Mouse (Mus musculus) midbrain, embryonic 16.5 days (tissue): ENCODE data around the gene Vps16. TPM values are rescaled to one million over a fixed set of nuclear protein-coding genes. Genes with fewer than 3 reads are reported as not detected.

Experiments used
- ATAC-seq: fragments of 200-750 bp; cut with Nextera tagmentation; 2 replicates; pipeline ENCODE4 v1.8.0; 2017; ENCODE audit warnings: moderate TSS enrichment
- H3K27ac ChIP-seq: fragments of 300-500 bp; sonication (generic); 2 replicates; pipeline ENCODE4 v1.5.1; 2014; ENCODE audit warnings: mild to moderate bottlenecking, low read length, mixed read lengths
- H3K27me3 ChIP-seq: fragments of 300-500 bp; sonication (generic); 2 replicates; pipeline ENCODE4 v1.6.1; 2014; ENCODE audit warnings: low read depth, low read length, mixed read lengths; ENCODE audit not compliant: control insufficient read depth, insufficient read depth
- H3K36me3 ChIP-seq: fragments of 300-500 bp; sonication (generic); 2 replicates; pipeline ENCODE4 v1.6.1; 2014; ENCODE audit warnings: mild to moderate bottlenecking, low read length, moderate library complexity, mixed read lengths; ENCODE audit not compliant: control insufficient read depth, insufficient read depth
- H3K4me1 ChIP-seq: fragments of 300-500 bp; sonication (generic); 2 replicates; pipeline ENCODE4 v1.6.1; 2014; ENCODE audit warnings: mild to moderate bottlenecking, low read length, mixed read lengths; ENCODE audit not compliant: control insufficient read depth, insufficient read depth
- H3K4me2 ChIP-seq: fragments of 300-500 bp; sonication (generic); 2 replicates; pipeline ENCODE4 v1.6.1; 2014; ENCODE audit warnings: mild to moderate bottlenecking, low read length, mixed read lengths
- H3K4me3 ChIP-seq: fragments of 300-500 bp; sonication (generic); 2 replicates; pipeline ENCODE4 v1.5.1; 2014; ENCODE audit warnings: low read depth, mild to moderate bottlenecking, low read length, moderate library complexity, mixed read lengths
- H3K9ac ChIP-seq: fragments of 300-500 bp; sonication (generic); 2 replicates; pipeline ENCODE4 v1.6.1; 2014; ENCODE audit warnings: low read depth, low read length, mixed read lengths
- H3K9me3 ChIP-seq: fragments of 300-500 bp; sonication (generic); replicated peaks from 2 replicates; pipeline ENCODE4 v1.6.1; 2014; ENCODE audit warnings: mild to moderate bottlenecking, low read length, mixed read lengths; ENCODE audit not compliant: control insufficient read depth, poor library complexity, severe bottlenecking
- WGBS: fragments of 180-500 bp; shearing (Covaris S2); extraction: QIAGEN DNeasy Blood & Tissue Kit; methylation state at CpG from one replicate; pipeline ENCODE4 v1.1.7; 2014; 5-methylcytosine and 5-hydroxymethylcytosine counted together
- polyA plus RNA-seq: library from polyadenylated mRNA; unstranded; fragments of >200 nt; fragmentation: Nextera tagmentation; extraction: Ambion mirVana; gene quantifications from 2 replicates; pipeline ENCODE4 v1.2.1, GENCODE M21; 2015

Gene Vps16
- polyA plus RNA-seq, 1 experiment from 2014 or later, result 110 TPM

DNA sequence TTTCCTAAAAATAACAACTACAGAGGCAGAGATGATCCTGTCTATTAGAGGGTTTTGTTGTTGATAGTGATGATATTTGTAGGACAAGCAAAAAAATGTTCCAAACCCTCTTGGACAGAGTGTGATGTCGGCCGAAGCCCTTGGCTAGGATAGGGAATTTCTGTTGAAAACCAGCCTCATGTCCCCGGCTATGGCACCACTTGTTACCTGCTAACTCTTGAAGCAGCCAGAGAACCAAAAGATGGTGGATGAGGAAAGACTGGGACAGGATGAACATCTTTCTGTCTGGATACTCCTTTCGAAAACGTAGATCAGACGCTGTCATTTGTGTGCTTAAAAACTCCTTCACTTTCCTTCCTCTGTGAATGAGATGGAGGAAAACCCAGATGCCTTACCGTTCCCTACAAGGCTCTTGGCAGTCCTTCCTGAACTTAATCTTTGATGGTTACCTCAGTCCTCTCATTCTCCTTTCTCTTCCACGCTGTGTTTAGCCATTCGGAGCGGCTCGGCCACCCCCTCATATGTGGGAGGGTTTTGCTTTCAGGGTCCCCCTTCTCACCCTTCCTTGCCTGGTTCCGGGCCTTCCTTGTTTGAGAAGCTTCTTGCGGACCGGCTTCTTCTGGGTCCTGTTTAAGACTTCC, 27.1 kb downstream of the Vps16 start:
- 62% methylated on average over 14 of the region's 14 CpGs for WGBS
- H3K9ac ChIP-seq, result peak overlapping the region; percentile 95
- no peaks in the 10 kb centered on the region for H3K36me3 ChIP-seq
- peaks cover 24% of the 10 kb centered on the region for H3K4me1 ChIP-seq
- ATAC-seq, result no peak
- H3K27ac ChIP-seq, result no peak overlapping the region
- H3K27me3 ChIP-seq, result no peaks in the 10 kb centered on the region
- H3K4me3 ChIP-seq, result peak overlapping the region; percentile 95
- no peaks in the 10 kb centered on the region for H3K9me3 ChIP-seq
- peak overlapping the region; percentile 93 for H3K4me2 ChIP-seq

DNA sequence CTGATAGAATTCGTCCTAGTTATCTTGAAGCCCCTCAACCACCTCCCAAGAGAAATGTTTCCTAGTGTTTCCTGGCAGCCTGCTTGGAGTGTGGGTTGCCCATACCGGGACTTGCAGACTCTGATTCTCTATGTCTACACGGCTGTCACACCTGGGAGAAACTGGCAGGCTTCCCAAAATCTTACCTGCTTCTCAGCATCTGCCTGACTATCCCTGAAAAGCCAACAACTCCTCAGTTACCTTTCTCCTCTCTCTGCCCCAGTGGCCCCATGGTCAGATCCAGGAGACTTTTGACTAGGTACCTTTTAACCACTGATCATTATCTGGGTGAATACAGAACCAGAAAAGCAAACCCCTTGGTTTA, 27.6 kb downstream of the Vps16 start:
- 74% methylated on average over 3 of the region's 3 CpGs for WGBS
- ATAC-seq, result no peak
- H3K4me3 ChIP-seq, result peak overlapping the region; percentile 95
- H3K9me3 ChIP-seq, result no peaks in the 10 kb centered on the region
- peaks cover 24% of the 10 kb centered on the region for H3K4me1 ChIP-seq
- no peak overlapping the region for H3K27ac ChIP-seq
- no peaks in the 10 kb centered on the region for H3K36me3 ChIP-seq
- H3K9ac ChIP-seq, result peak overlapping the region; percentile 95
- peak overlapping the region; percentile 93 for H3K4me2 ChIP-seq
- H3K27me3 ChIP-seq, result no peaks in the 10 kb centered on the region

DNA sequence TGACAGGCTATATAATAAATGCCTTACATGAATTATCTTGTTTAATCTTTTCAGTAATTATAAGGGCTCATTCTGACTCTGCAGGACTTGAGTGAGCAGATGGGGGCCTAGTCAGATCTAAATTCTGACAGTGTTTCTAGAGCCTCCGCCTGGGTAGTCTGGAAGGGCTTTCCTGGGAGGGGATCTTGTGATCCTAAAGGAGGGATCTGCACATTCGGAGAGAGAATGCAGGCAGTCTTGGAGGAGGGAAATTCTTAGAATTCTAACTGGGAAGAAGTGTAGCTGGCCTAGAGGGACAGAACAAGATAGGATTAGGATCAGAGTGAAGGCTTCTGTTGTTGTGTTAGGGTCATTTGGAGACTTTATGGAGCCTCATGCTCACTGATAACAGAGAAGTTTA, 28.1 kb downstream of the Vps16 start:
- Histone ChIP-seq H3K4me2 (peak overlapping the region; percentile 93; the same call in 1 of the 2 replicates), H3K9me3 (no peaks in the 10 kb centered on the region), H3K4me1 (peaks cover 24% of the 10 kb centered on the region), H3K9ac (no peak overlapping the region), H3K27me3 (no peaks in the 10 kb centered on the region), H3K4me3 (no peak overlapping the region), H3K36me3 (no peaks in the 10 kb centered on the region), H3K27ac (no peak overlapping the region)
- ATAC-seq, result no peak
- 48% methylated on average over 2 of the region's 2 CpGs for WGBS

DNA sequence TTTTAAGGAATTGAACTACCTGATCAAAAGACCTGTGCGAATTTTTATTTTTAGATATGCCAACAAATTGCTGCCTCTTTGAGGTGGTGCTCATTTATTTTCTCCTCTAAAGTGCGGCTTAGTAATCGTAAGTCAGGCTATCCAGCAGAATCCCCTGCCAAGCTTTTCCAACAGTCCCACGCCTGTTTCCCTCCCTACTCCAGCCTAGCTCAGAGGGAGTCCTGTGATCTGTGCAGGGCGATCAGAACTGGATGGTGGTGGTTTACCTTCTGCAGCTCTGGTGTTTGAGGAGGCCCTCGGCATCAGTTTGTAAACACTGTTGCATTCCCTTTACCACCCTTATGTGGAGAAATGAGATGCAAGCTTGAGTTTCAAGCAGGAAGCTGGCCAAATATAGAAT, 29.3 kb downstream of the Vps16 start:
- H3K9ac ChIP-seq, result no peak overlapping the region
- no peak overlapping the region for H3K4me3 ChIP-seq
- H3K27me3 ChIP-seq, result no peaks in the 10 kb centered on the region
- WGBS, result 69% methylated on average over 6 of the region's 6 CpGs
- ATAC-seq, result no peak
- peaks cover 24% of the 10 kb centered on the region for H3K4me1 ChIP-seq
- no peaks in the 10 kb centered on the region for H3K36me3 ChIP-seq
- no peak overlapping the region for H3K27ac ChIP-seq
- H3K9me3 ChIP-seq, result no peaks in the 10 kb centered on the region
- no peak overlapping the region for H3K4me2 ChIP-seq

DNA sequence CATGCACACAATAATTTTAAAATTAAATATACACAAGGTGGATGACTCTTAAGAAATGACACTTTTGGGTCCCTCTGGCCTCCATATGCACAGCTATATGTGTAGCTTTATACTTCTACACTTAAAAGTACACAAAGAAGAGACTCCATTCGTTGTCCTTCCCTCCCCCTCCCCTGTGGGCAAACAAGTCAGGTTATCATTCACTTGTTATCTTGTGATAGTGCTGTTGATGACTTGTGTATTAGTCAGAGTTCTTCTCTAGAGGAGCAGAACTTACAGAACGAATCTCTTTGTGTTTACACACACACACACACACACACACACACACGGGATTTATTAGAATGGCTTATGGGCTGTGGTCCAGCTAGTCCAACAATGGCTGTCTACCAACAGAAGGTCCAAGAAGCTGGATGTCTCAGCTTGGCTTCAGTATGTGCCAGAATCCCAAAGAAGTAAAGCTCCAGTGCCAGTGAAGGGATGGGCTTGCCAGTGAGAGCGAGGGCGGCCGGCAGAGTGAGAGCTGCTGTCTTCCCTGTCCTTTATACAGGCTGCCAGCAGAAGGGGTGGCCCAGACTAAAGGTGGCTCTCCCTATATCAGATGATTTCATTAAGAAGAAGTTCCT, 30.7 kb downstream of the Vps16 start:
- H3K9me3 ChIP-seq, result no peaks in the 10 kb centered on the region
- H3K27me3 ChIP-seq, result no peaks in the 10 kb centered on the region
- no peak overlapping the region for H3K27ac ChIP-seq
- H3K4me1 ChIP-seq, result peaks cover 21% of the 10 kb centered on the region
- no peak overlapping the region for H3K9ac ChIP-seq
- no peaks in the 10 kb centered on the region for H3K36me3 ChIP-seq
- WGBS, result 71% methylated on average over 6 of the region's 6 CpGs
- H3K4me2 ChIP-seq, result no peak overlapping the region
- H3K4me3 ChIP-seq, result no peak overlapping the region
- no peak for ATAC-seq

DNA sequence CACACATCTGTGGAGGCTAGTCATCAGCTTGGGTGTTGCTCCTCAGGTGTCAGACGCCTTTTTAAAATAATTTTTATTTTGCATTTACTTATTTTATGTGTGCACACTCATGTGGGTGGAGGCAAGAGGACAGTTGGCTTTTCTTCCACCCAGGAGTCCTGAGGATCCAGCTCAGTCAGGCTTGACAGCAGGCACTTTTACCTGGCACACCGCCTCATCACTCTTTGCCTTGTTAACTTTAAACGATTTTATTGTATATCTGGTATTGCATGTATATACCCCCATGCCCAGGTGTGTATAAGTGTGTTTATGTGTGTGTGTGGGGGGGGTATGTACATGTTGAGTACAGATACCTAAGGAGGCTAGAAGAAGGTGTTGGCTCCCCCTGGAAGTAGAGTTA, 33.7 kb downstream of the Vps16 start:
- Histone ChIP-seq H3K9ac (no peak overlapping the region), H3K4me1 (peaks cover 5% of the 10 kb centered on the region)
- WGBS, result 90% methylated on average over 3 of the region's 3 CpGs

DNA sequence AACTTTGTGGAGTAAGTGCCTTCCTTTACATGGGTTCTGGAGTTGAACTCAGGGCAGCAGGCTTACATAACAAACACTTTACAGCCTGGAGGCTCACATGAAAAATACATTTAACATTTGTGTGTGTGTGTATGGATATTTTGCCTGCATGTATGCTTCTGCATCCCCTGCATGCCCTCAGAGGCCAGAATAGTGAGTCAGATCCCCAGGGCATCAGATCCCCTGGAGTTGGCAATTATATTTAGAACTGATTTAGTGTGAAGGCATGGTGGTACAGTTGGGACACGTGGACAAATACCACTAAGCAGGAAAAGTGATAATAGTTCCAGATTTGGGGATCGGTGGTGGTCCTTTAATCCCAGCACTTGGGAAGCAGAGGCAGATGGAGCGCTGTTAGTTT, 35.4 kb downstream of the Vps16 start:
- no peaks in the 10 kb centered on the region for H3K27me3 ChIP-seq
- no peak for ATAC-seq
- H3K4me2 ChIP-seq, result no peak overlapping the region
- peaks cover 3% of the 10 kb centered on the region for H3K4me1 ChIP-seq
- H3K4me3 ChIP-seq, result no peak overlapping the region
- H3K9me3 ChIP-seq, result no peaks in the 10 kb centered on the region
- H3K36me3 ChIP-seq, result no peaks in the 10 kb centered on the region
- no peak overlapping the region for H3K27ac ChIP-seq
- no peak overlapping the region for H3K9ac ChIP-seq
- 90% methylated on average over 3 of the region's 3 CpGs for WGBS

More for the DNA sequence above, 33.7 kb downstream of the Vps16 start:
- Histone ChIP-seq H3K4me2 (no peak overlapping the region), H3K27ac (no peak overlapping the region), H3K9me3 (no peaks in the 10 kb centered on the region), H3K36me3 (no peaks in the 10 kb centered on the region), H3K27me3 (no peaks in the 10 kb centered on the region), H3K4me3 (no peak overlapping the region)
- ATAC-seq, result no peak

DNA sequence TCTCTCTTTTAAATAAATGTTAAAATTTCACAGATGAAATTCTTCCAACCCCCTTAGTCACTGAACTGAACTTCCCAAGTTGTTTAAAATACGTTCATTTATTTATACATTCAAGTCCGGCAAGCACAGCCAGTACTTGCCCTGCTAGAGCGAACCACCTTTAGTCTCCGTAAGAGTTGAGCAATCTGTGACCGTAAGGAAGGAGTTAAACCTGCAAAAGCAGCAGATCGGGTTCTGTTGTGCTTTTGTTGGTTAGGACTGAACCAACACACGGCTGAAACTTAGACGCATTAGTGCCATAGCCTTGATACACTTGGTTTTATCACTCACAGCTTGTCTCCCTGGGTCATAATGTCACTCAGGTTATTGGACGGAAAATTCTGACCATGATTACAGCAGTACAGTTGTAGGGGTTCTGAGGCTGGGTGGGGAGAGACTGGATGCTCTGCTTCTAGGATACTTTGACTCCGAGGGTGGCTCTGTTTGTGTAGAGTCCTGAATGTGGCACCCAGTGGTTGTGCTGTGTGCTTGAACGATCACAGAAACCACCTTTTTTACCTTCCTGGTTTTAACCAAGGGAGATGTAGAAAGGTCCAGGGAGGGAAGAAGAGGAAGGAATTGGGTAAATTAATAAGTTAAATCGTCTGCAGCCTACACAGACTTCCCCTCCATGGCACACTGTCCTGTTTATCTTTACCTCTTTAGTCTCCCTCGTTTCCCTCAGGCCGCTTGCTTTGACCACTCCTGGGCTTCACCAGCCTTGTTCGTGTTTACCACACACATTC, 37.3 kb downstream of the Vps16 start:
- Histone ChIP-seq H3K4me1 (peaks cover 3% of the 10 kb centered on the region; the same call in 1 of the 2 replicates), H3K36me3 (no peaks in the 10 kb centered on the region), H3K27me3 (no peaks in the 10 kb centered on the region), H3K4me2 (no peak overlapping the region), H3K4me3 (no peak overlapping the region), H3K9ac (no peak overlapping the region), H3K9me3 (no peaks in the 10 kb centered on the region), H3K27ac (no peak overlapping the region)
- 80% methylated on average over 15 of the region's 15 CpGs for WGBS
- ATAC-seq, result no peak

DNA sequence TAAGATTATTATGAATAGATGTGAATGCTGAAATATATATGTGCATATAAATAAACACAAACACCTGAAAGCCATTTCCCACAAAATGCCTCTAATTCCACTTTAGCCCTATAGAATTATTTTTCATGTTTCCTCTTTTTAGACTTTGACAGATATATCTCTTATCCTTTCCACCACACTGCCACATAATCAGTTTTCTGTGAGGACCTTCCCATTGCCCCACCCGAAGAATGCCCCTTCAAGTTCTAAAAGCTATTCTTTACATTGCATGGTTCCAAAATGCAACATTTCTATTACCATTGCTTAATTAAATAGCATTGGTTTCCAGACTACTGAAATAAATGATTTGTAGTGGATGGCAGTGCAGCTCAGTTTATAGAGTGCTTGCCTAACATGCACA, 42.3 kb downstream of the Vps16 start:
- Histone ChIP-seq H3K27ac (no peak overlapping the region), H3K9me3 (no peaks in the 10 kb centered on the region), H3K27me3 (no peaks in the 10 kb centered on the region), H3K4me1 (peaks cover 15% of the 10 kb centered on the region), H3K4me2 (no peak overlapping the region), H3K36me3 (no peaks in the 10 kb centered on the region), H3K4me3 (no peak overlapping the region), H3K9ac (no peak overlapping the region)
- 91% methylated on average over 1 of the region's 1 CpGs for WGBS
- ATAC-seq, result no peak
